Mouse (Mus musculus): ENCODE results near the gene St6gal1.

GRCm38 (mm10) chr16:23296721-23297120 lies 72.2 kb downstream of the St6gal1 start:
- TF ChIP-seq GATA1 (IDR thresholded peaks at IDR 0.05; ENCODE audit: low read length) (no peak), TAL1 (IDR thresholded peaks at IDR 0.05; ENCODE audit: low read length) (no peak)

Measured in erythroblast, embryonic 14.5 days (primary cell).